Mouse (Mus musculus) stomach, postnatal 0 days (tissue): ENCODE results near the gene Cfap77. TPM values are rescaled to one million over a fixed set of nuclear protein-coding genes. Genes with fewer than 3 reads are reported as not detected.

Experiments used
- ATAC-seq: fragments of 200-750 bp; cut with Nextera tagmentation; 2 replicates; pipeline ENCODE4 v1.8.0; 2017; ENCODE audit not compliant: low FRiP score, low TSS enrichment
- DNase-seq: peaks from one replicate; pipeline ENCODE4 v3.0.0-alpha.2; 2016; ENCODE audit warnings: low spot score
- H3K27ac ChIP-seq: fragments of 300-500 bp; sonication (generic); replicated peaks from 2 replicates; pipeline ENCODE4 v1.5.1; 2014; ENCODE audit warnings: mild to moderate bottlenecking, control low read depth
- H3K27me3 ChIP-seq: fragments of 300-500 bp; sonication (generic); 2 replicates; pipeline ENCODE4 v1.6.1; 2014; ENCODE audit warnings: low read length; ENCODE audit not compliant: control insufficient read depth, insufficient read depth
- H3K36me3 ChIP-seq: fragments of 300-500 bp; sonication (generic); 2 replicates; pipeline ENCODE4 v1.6.1; 2014; ENCODE audit warnings: low read length, mixed read lengths; ENCODE audit not compliant: control insufficient read depth, insufficient read depth
- H3K4me1 ChIP-seq: fragments of 300-500 bp; sonication (generic); replicated peaks from 2 replicates; pipeline ENCODE4 v1.6.1; 2014; ENCODE audit warnings: antibody characterized with exemption; ENCODE audit not compliant: control insufficient read depth, insufficient read depth
- H3K4me2 ChIP-seq: fragments of 300-500 bp; sonication (generic); replicated peaks from 2 replicates; pipeline ENCODE4 v1.6.1; 2014; ENCODE audit warnings: low read depth, mild to moderate bottlenecking, control low read depth, moderate library complexity
- H3K4me3 ChIP-seq: fragments of 300-500 bp; sonication (generic); 2 replicates; pipeline ENCODE4 v1.5.1; 2014; ENCODE audit warnings: low read depth, low read length, control low read depth
- H3K9ac ChIP-seq: fragments of 300-500 bp; sonication (generic); 2 replicates; pipeline ENCODE4 v1.6.1; 2014; ENCODE audit warnings: mild to moderate bottlenecking, low read length, control low read depth, mixed read lengths
- H3K9me3 ChIP-seq: fragments of 300-500 bp; sonication (generic); 2 replicates; pipeline ENCODE4 v1.6.1; 2016; ENCODE audit warnings: low read length; ENCODE audit not compliant: control insufficient read depth
- CTCF ChIP-seq: IDR thresholded peaks from 2 replicates; pipeline ENCODE4 v1.5.1; 2016; ENCODE audit warnings: antibody characterized with exemption, low read depth, mild to moderate bottlenecking, moderate library complexity
- EP300 ChIP-seq: optimal IDR thresholded peaks from 2 replicates; pipeline ENCODE3; 2016; ENCODE audit warnings: antibody characterized with exemption
- WGBS: fragments of 180-500 bp; shearing (Covaris S2); extraction: QIAGEN DNeasy Blood & Tissue Kit; methylation state at CpG from one replicate; pipeline ENCODE4 v1.1.7; 2014; 5-methylcytosine and 5-hydroxymethylcytosine counted together
- polyA plus RNA-seq: library from polyadenylated mRNA; unstranded; fragments of >200 nt; fragmentation: Nextera tagmentation; extraction: Ambion mirVana; gene quantifications from 2 replicates; pipeline ENCODE4 v1.2.1, GENCODE M21; 2015

The Cfap77 gene
- polyA plus RNA-seq, 1 experiment from 2014 or later = 0.11 TPM

DNA sequence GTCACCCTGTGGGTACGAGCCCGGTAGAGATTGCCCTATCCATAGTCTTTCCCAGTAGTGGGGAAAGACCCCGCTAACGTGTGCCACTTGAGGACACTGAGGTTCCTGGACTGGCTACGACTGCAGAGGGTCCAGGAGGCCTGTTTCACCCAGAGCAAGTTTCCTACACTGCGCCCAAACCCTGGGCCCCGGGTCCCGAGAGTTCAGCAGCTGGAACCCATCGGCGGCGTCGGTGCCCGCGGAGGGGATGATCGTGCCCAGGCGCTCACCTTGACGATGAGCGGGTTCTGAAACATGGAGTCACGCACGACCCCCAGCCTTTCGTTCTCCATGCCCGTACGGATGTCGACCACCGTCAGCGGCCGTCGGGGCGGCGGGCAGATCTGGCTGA, 326 bp downstream of the Cfap77 start:
- peak overlapping the region; percentile 70 for H3K9ac ChIP-seq
- 3% methylated on average over 30 of the region's 30 CpGs for WGBS
- DNase-seq = no peak
- no peaks in the 10 kb centered on the region for H3K4me1 ChIP-seq
- no peaks in the 10 kb centered on the region for H3K36me3 ChIP-seq
- no peaks in the 10 kb centered on the region for H3K27me3 ChIP-seq
- peak overlapping the region; percentile 87 for H3K4me2 ChIP-seq
- H3K27ac ChIP-seq = no peak overlapping the region
- H3K4me3 ChIP-seq = peak overlapping the region; percentile 54
- peak; percentile 40 for ATAC-seq
- TF ChIP-seq EP300 (no peak), CTCF (no peak)
- no peaks in the 10 kb centered on the region for H3K9me3 ChIP-seq

DNA sequence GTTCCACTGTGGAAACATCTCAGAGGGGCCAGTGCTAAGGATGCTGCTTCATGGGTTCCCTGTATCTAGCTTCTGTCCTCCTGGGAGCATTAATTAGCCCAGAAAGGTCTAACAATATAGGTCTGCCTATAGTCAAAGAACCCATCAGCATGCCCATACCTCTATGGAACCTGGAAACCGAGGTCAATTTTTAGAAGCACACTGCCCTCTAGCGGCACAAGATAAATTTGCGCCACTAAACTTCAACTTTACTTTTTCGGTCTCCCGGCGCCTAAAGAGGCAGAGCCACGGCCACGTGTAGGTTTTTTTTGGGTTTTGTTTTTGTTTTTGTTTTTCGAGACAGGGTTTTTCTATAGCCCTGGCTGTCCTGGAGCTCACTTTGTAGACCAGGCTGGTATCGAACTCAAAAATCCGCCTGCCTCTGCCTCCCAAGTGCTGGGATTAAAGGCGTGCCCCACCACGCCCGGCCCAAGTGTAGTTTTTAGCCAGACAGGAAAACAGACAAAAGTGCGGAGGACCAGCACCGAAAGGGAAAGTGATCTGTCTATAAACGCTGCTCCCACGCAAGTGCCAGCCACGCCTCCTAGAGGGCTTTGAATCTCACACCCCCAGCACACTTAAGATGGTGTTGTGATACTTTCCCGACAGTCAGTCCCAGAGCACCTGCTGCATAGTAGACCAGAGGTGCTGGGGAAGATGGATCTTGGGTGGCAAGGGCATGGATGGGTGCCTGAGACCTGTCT, 893 bp downstream of the Cfap77 start:
- Histone ChIP-seq H3K4me1 (no peaks in the 10 kb centered on the region), H3K9ac (no peak overlapping the region), H3K9me3 (no peaks in the 10 kb centered on the region), H3K27me3 (no peaks in the 10 kb centered on the region), H3K4me2 (peak overlapping the region; percentile 87), H3K27ac (no peak overlapping the region), H3K4me3 (peak overlapping the region; percentile 54), H3K36me3 (no peaks in the 10 kb centered on the region)
- 3% methylated on average over 20 of the region's 20 CpGs for WGBS
- DNase-seq (peak; percentile 63), ATAC-seq (0 out of 2 replicates have a peak, but pooled peaks have one; percentile 43)
- TF ChIP-seq EP300 (no peak), CTCF (peak; percentile 80)

DNA sequence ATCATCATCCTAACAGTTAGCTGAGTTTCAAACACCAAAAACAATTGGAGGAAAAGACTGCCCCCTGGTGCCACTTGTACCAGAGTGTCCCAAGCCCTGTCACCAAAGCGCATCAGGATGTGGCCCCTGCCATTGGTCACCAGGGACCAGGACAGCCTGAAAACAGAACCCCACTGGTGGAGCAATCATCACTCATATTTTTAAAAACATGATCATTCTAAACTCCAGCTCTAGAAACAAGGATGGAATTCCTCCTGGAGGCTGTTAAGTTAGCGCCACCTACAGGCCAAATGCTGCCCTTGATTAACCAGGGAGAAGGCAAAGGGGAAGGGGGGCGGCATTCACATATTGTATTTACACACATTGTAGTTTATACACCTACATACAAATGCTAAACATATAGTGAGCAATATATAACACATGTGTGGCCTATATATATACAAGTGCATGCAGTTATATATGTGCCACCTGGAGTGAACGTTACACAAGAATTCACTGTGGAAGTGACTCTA, 1.9 kb downstream of the Cfap77 start:
- TF ChIP-seq EP300 (no peak), CTCF (peak; percentile 81)
- 28% methylated on average over 4 of the region's 4 CpGs for WGBS
- Histone ChIP-seq H3K4me1 (no peaks in the 10 kb centered on the region), H3K27ac (no peak overlapping the region), H3K4me3 (no peak overlapping the region), H3K4me2 (no peak overlapping the region), H3K27me3 (no peaks in the 10 kb centered on the region), H3K36me3 (no peaks in the 10 kb centered on the region), H3K9me3 (no peaks in the 10 kb centered on the region), H3K9ac (no peak overlapping the region)
- peak; percentile 34; the same call in 1 of the 2 replicates for ATAC-seq
- peak; percentile 66 for DNase-seq

DNA sequence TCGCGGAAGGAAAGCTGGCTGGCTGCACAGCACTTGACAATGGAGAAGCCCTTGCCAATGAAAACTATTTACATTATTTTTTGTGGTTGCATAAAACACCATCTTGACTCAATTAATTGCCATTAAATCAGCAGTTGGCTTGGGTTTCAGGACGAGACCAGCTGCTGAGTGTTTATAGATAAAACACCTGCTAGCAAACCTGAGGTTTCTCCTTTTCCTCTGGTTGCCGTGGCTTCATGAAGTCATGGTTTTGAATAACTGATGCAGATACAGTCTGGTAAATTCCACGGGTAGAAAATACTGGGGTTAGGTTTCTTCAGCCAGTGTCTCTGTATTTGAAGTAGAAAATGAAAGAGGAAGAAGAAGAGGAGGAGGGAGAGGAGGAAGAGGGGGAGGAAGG, 2.9 kb downstream of the Cfap77 start:
- Histone ChIP-seq H3K4me3 (no peak overlapping the region), H3K4me1 (no peaks in the 10 kb centered on the region), H3K27ac (no peak overlapping the region), H3K9me3 (no peaks in the 10 kb centered on the region), H3K4me2 (no peak overlapping the region), H3K9ac (no peak overlapping the region), H3K36me3 (no peaks in the 10 kb centered on the region), H3K27me3 (no peaks in the 10 kb centered on the region)
- WGBS = 41% methylated on average over 5 of the region's 5 CpGs
- TF ChIP-seq CTCF (no peak), EP300 (no peak)
- DNase-seq (no peak), ATAC-seq (no peak)

DNA sequence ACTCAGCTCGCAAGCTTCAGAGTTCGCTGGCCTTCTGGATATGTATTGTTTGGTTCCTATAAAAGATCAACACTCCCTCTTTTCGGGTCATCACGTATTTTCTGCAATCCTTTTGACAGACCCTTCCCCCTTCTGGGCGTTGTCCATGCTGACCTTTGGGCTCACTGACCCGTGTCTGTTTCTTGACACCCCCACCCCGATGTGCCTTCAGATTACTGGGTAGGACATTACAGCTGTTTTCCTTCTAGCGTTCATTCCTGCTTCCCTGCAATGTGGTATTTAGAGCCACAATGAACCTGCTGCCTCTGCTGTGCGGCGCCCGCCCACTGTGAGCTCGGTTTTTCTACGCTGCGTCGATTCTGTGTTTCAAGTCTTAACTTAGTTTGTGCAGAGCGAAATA, 8.7 kb downstream of the Cfap77 start:
- no peak overlapping the region for H3K4me3 ChIP-seq
- H3K27me3 ChIP-seq = no peaks in the 10 kb centered on the region; the same call in 1 of the 2 replicates
- H3K4me1 ChIP-seq = no peaks in the 10 kb centered on the region
- no peak overlapping the region for H3K4me2 ChIP-seq
- 47% methylated on average over 16 of the region's 16 CpGs for WGBS
- H3K9ac ChIP-seq = no peak overlapping the region
- H3K27ac ChIP-seq = no peak overlapping the region
- no peak for TF ChIP-seq CTCF
- TF ChIP-seq EP300 = no peak
- no peaks in the 10 kb centered on the region for H3K36me3 ChIP-seq
- DNase-seq (no peak), ATAC-seq (no peak)
- H3K9me3 ChIP-seq = no peaks in the 10 kb centered on the region

DNA sequence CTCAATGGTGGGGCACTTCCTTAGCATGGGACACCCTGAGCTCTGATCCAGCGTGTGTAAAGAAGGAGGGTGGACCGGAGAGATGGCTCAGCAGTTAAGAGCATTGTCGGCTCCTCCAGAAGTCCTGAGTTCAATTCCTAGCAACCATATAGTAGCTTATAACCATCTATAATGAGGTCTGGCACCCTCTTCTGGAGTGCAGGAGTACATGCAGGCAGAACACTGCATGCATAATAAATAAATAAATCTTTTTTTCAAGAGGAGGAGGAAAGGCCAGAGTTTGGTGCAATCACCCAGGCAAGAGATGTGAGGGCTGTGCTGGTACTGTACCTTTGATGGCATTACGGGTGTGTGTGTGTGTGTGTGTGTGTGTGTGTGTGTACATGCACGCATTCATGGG, 12.7 kb downstream of the Cfap77 start:
- no peak for ATAC-seq
- no peak overlapping the region for H3K9ac ChIP-seq
- no peaks in the 10 kb centered on the region for H3K4me1 ChIP-seq
- no peak overlapping the region for H3K4me2 ChIP-seq
- H3K27ac ChIP-seq = no peak overlapping the region
- H3K4me3 ChIP-seq = no peak overlapping the region
- WGBS = 89% methylated on average over 5 of the region's 5 CpGs
- TF ChIP-seq EP300 (no peak), CTCF (peak; percentile 41)
- no peaks in the 10 kb centered on the region for H3K36me3 ChIP-seq
- no peak for DNase-seq
- no peaks in the 10 kb centered on the region; the same call in 1 of the 2 replicates for H3K27me3 ChIP-seq
- H3K9me3 ChIP-seq = no peaks in the 10 kb centered on the region
